Mouse (Mus musculus) 3T3-L1 (cell line): Measurements from ENCODE around the gene Osgin1.

Experiments used
- DNase-seq: peaks from one replicate; pipeline ENCODE4 v3.0.0-alpha.2; 2015; ENCODE audit warnings: low read depth, low spot score

Osgin1 gene

GRCm38 (mm10) chr8:119442013-119442412 lies 8.1 kb downstream of the Osgin1 start:
- DNase-seq: no peak

GRCm38 (mm10) chr8:119442970-119443369 lies 9.0 kb downstream of the Osgin1 start:
- no peak for DNase-seq

- peak; percentile 40 for DNase-seq
Observed at GRCm38 (mm10) chr8:119446211-119446989, 12.5 kb downstream of the Osgin1 start, which contains the start of gene Necab2. Gene Necab2 (plus strand): TSS chr8:119446719.

GRCm38 (mm10) chr8:119446990-119447780 lies 13.3 kb downstream of the Osgin1 start:
- no peak for DNase-seq

- DNase-seq: no peak
Observed at GRCm38 (mm10) chr8:119447781-119448170, 13.9 kb downstream of the Osgin1 start.

- DNase-seq: no peak
Observed at GRCm38 (mm10) chr8:119449627-119450026, 15.7 kb downstream of the Osgin1 start.

- DNase-seq: no peak
Observed at GRCm38 (mm10) chr8:119451131-119451530, 17.2 kb downstream of the Osgin1 start.

GRCm38 (mm10) chr8:119452919-119453318 lies 19.0 kb downstream of the Osgin1 start:
- DNase-seq: no peak

GRCm38 (mm10) chr8:119456045-119456444 lies 22.1 kb downstream of the Osgin1 start:
- no peak for DNase-seq

- DNase-seq: no peak
Observed at GRCm38 (mm10) chr8:119459724-119460123, 25.8 kb downstream of the Osgin1 start.

GRCm38 (mm10) chr8:119461356-119461755 lies 27.4 kb downstream of the Osgin1 start:
- no peak for DNase-seq

- no peak for DNase-seq
Observed at GRCm38 (mm10) chr8:119463709-119464108, 29.8 kb downstream of the Osgin1 start.

- no peak for DNase-seq
Observed at GRCm38 (mm10) chr8:119466105-119466504, 32.2 kb downstream of the Osgin1 start.

GRCm38 (mm10) chr8:119466794-119467193 lies 32.9 kb downstream of the Osgin1 start:
- no peak for DNase-seq

- no peak for DNase-seq
Observed at GRCm38 (mm10) chr8:119468091-119468490, 34.2 kb downstream of the Osgin1 start.

GRCm38 (mm10) chr8:119478684-119479083 lies 44.8 kb downstream of the Osgin1 start:
- no peak for DNase-seq

GRCm38 (mm10) chr8:119484145-119484896 lies 50.4 kb downstream of the Osgin1 start:
- DNase-seq: no peak

- DNase-seq: no peak
Observed at GRCm38 (mm10) chr8:119487093-119487492, 53.2 kb downstream of the Osgin1 start.
